Mouse (Mus musculus) E14TG2a.4 (cell line): ENCODE results near the gene Ace2.

Experiments
- CTCF ChIP-seq: conservative IDR thresholded peaks from 2 replicates; pipeline ENCODE4 v1.5.1; 2014; ENCODE audit warnings: low read length
- NANOG ChIP-seq: IDR thresholded peaks from 2 replicates; pipeline ENCODE4 v1.6.1; 2014; ENCODE audit warnings: borderline replicate concordance, low read length, mixed read lengths
- POU5F1 ChIP-seq: IDR thresholded peaks from 2 replicates; pipeline ENCODE4 v1.6.1; 2014; ENCODE audit warnings: low read length, borderline replicate concordance

DNA sequence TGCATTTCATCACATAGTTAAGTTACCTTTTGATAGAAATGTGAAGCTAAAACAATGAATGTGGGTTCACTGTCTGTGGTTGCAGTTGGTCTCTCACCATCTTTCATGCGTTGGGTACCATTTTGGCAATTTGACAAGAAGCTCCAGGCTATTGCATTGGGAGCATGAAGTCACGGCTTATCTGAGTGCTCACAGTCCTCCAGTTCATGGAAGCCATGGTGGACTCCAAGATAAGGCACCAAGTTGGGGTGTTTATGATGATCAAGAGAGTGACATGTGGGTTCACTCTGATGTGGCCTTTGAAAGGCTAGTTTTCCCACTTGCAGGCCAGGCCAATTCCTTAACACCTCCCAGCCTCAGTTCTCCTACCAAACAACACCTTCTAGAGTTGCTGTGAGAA is 58.5 kb downstream of the Ace2 start:
- no peak for TF ChIP-seq CTCF
- TF ChIP-seq NANOG: no peak
- no peak for TF ChIP-seq POU5F1
